Comparison of ENCODE assay signal across 8 mouse cellular contexts in the genomic region with DNA sequence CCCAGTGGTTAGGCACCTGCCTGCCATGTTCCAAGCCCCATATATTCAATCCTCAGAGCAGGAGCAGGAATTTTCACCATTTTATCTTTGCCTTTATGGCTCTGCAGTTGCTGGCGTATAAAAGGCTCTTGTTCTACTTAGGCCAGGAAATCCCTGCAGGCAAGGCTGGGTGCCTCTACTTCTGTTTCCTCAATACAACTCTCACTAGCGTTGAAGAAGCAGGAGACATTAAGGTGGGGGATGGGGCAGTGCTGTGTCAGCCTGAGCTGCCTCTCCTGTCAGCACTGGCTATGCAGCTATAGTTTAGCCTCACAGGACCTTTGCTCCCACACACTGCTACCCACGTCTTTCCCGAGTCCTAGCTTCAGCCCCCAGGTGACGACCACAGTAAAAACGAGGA. TPM values are rescaled to one million over a fixed set of nuclear protein-coding genes. Genes with fewer than 3 reads are reported as not detected.
DNase-seq lines count a peak whose midpoint lies in the region; ATAC-seq and TF ChIP-seq lines count a peak whose summit lies in the region.
"Had no signal": no experiment of that assay in that cellular context is flagged by ENCODE, and none has a peak within 500 bp of the region (broad histone marks: within the 10 kb centered on the region; RNA-seq: fewer than 3 reads in every experiment).

No protein-coding gene starts in this region.

- ATAC-seq in kidney, embryonic 15.5 days (replicated peaks; ENCODE audit: low FRiP score), result no peak
- no peak for ATAC-seq in embryonic facial prominence, embryonic 12.5 days (ENCODE audit: insufficient number of reproducible peaks, insufficient read depth, low FRiP score, low TSS enrichment)
- peak; percentile 38; the same call in 1 of the 2 replicates for ATAC-seq in liver, embryonic 15.5 days (ENCODE audit: insufficient read depth)

- H3K4me2 ChIP-seq in kidney, embryonic 15.5 days, result no peak overlapping the region
- H3K4me2 ChIP-seq in embryonic facial prominence, embryonic 12.5 days (replicated peaks), result no peak overlapping the region
- no peak overlapping the region for H3K4me2 ChIP-seq in liver, embryonic 15.5 days

- no peaks in the 10 kb centered on the region for H3K27me3 ChIP-seq in kidney, embryonic 15.5 days
- no peaks in the 10 kb centered on the region for H3K27me3 ChIP-seq in embryonic facial prominence, embryonic 12.5 days
- no peaks in the 10 kb centered on the region for H3K27me3 ChIP-seq in liver, embryonic 15.5 days

- TF ChIP-seq POLR2A in bone marrow, adult 2 months (IDR thresholded peaks at IDR 0.05; ENCODE audit: borderline replicate concordance, control insufficient read depth, low read depth, low read length), result no peak

- H3K4me3 ChIP-seq in kidney, embryonic 15.5 days (replicated peaks), result no peak overlapping the region
- H3K4me3 ChIP-seq in bone marrow, adult 2 months (replicated peaks; ENCODE audit: control insufficient read depth, low read depth, low read length), result no peak overlapping the region
- no peak overlapping the region for H3K4me3 ChIP-seq in embryonic facial prominence, embryonic 12.5 days
- no peak overlapping the region for H3K4me3 ChIP-seq in liver, embryonic 15.5 days (replicated peaks)

- peak overlapping the region; percentile 62 for H3K27ac ChIP-seq in kidney, embryonic 15.5 days
- peak overlapping the region; percentile 30 for H3K27ac ChIP-seq in bone marrow, adult 2 months (ENCODE audit: control insufficient read depth, insufficient read depth, low read depth, low read length, poor library complexity)
- peak overlapping the region; percentile 54; the same call in 1 of the 2 replicates for H3K27ac ChIP-seq in embryonic facial prominence, embryonic 12.5 days
- H3K27ac ChIP-seq in liver, embryonic 15.5 days (replicated peaks), result peak overlapping the region; percentile 71; the same call in 1 of the 2 replicates

- H3K9ac ChIP-seq in kidney, embryonic 15.5 days, result no peak overlapping the region
- H3K9ac ChIP-seq in embryonic facial prominence, embryonic 12.5 days, result no peak overlapping the region
- H3K9ac ChIP-seq in liver, embryonic 15.5 days, result no peak overlapping the region

- peaks cover 13% of the 10 kb centered on the region for H3K4me1 ChIP-seq in kidney, embryonic 15.5 days
- peaks cover 7% of the 10 kb centered on the region for H3K4me1 ChIP-seq in bone marrow, adult 2 months (ENCODE audit: control insufficient read depth, insufficient read depth, low read length)
- H3K4me1 ChIP-seq in embryonic facial prominence, embryonic 12.5 days, result peaks cover 13% of the 10 kb centered on the region; the same call in 1 of the 2 replicates
- H3K4me1 ChIP-seq in liver, embryonic 15.5 days (replicated peaks), result peaks cover 13% of the 10 kb centered on the region

- no peaks in the 10 kb centered on the region for H3K9me3 ChIP-seq in kidney, embryonic 15.5 days (replicated peaks)
- H3K9me3 ChIP-seq in embryonic facial prominence, embryonic 12.5 days, result no peaks in the 10 kb centered on the region
- no peaks in the 10 kb centered on the region for H3K9me3 ChIP-seq in liver, embryonic 15.5 days (replicated peaks)

- no peak for TF ChIP-seq CTCF in bone marrow, adult 2 months (IDR thresholded peaks at IDR 0.05; ENCODE audit: control insufficient read depth, insufficient read depth, low read length)

- H3K36me3 ChIP-seq in kidney, embryonic 15.5 days, result peaks cover 76% of the 10 kb centered on the region
- peaks cover 66% of the 10 kb centered on the region for H3K36me3 ChIP-seq in embryonic facial prominence, embryonic 12.5 days
- H3K36me3 ChIP-seq in liver, embryonic 15.5 days (replicated peaks), result peaks cover 95% of the 10 kb centered on the region

- 41% methylated on average over 6 of the region's 6 CpGs for WGBS in kidney, embryonic 15.5 days
- WGBS in bone marrow, adult 2 months, result 27% methylated on average over 6 of the region's 6 CpGs
- 43% methylated on average over 6 of the region's 6 CpGs for WGBS in embryonic facial prominence, embryonic 12.5 days
- WGBS in liver, embryonic 15.5 days (ENCODE audit: insufficient replicate concordance), result 57% methylated on average over 6 of the region's 6 CpGs

- no peak for DNase-seq in kidney, adult 8-10 months
- DNase-seq in MN1 (ENCODE audit: low spot score), result no peak
- DNase-seq in adrenal gland, adult 2 months, result no peak
- DNase-seq: right cerebral cortex, postnatal 25 days had no signal

RNA-seq across cellular contexts. Expression of gene Pml, which starts 17.8 kb away (rescaled TPM):
- polyA plus RNA-seq in kidney, embryonic 15.5 days (2015; fragmentation: Nextera tagmentation; extraction: Ambion mirVana), result 21.0 and 24.7 TPM in 2 replicates
- polyA plus RNA-seq in bone marrow, adult 2 months (2011; ENCODE audit: insufficient read depth, insufficient read length, low replicate concordance, missing spikeins), result 48.3 and 92.4 TPM in 2 replicates
- polyA plus RNA-seq in embryonic facial prominence, embryonic 12.5 days (2016; fragmentation: Nextera tagmentation; extraction: Ambion mirVana), result 14.0 and 16.0 TPM in 2 replicates
- polyA plus RNA-seq in liver, embryonic 15.5 days (2015; fragmentation: Nextera tagmentation; extraction: Ambion mirVana), result 19.3 and 22.0 TPM in 2 replicates
- total RNA-seq in adrenal gland, adult 2 months (2021), result 10 to 100 TPM; 20.8 to 28.0 TPM
- polyA plus RNA-seq in adrenal gland, adult 2 months (2012; rRNA removed), result 27.7 and 33.4 TPM in 2 replicates

RNA-seq across cellular contexts. Expression of gene Stoml1, which starts 21.2 kb away (rescaled TPM):
- 29.9 and 33.6 TPM in 2 replicates for polyA plus RNA-seq in kidney, embryonic 15.5 days (2015; fragmentation: Nextera tagmentation; extraction: Ambion mirVana)
- polyA plus RNA-seq in bone marrow, adult 2 months (2011; ENCODE audit: insufficient read depth, insufficient read length, low replicate concordance, missing spikeins), result 14.4 and 24.5 TPM in 2 replicates
- 40.9 and 44.2 TPM in 2 replicates for polyA plus RNA-seq in embryonic facial prominence, embryonic 12.5 days (2016; fragmentation: Nextera tagmentation; extraction: Ambion mirVana)
- polyA plus RNA-seq in liver, embryonic 15.5 days (2015; fragmentation: Nextera tagmentation; extraction: Ambion mirVana), result 4.1 and 5.0 TPM in 2 replicates
- total RNA-seq in adrenal gland, adult 2 months (2021), result 10 to 100 TPM; 13.8 to 17.2 TPM
- polyA plus RNA-seq in adrenal gland, adult 2 months (2012; rRNA removed), result 38.1 and 38.4 TPM in 2 replicates

RNA-seq across cellular contexts. Expression of gene Islr2, which starts 27.6 kb away (rescaled TPM):
- polyA plus RNA-seq in kidney, embryonic 15.5 days (2015; fragmentation: Nextera tagmentation; extraction: Ambion mirVana), result 0.39 and 0.51 TPM in 2 replicates
- polyA plus RNA-seq in bone marrow, adult 2 months (2011; ENCODE audit: insufficient read depth, insufficient read length, low replicate concordance, missing spikeins), result 0.49 TPM in 1 of 2 replicates, not detected in the other
- 5.3 and 7.3 TPM in 2 replicates for polyA plus RNA-seq in embryonic facial prominence, embryonic 12.5 days (2016; fragmentation: Nextera tagmentation; extraction: Ambion mirVana)
- polyA plus RNA-seq in liver, embryonic 15.5 days (2015; fragmentation: Nextera tagmentation; extraction: Ambion mirVana), result 0.05 and 0.08 TPM in 2 replicates
- total RNA-seq in adrenal gland, adult 2 months (2021), result 1 to 10 TPM; 1.5 to 2.0 TPM
- polyA plus RNA-seq in adrenal gland, adult 2 months (2012; rRNA removed), result 1.3 and 2.0 TPM in 2 replicates

RNA-seq across cellular contexts. Expression of gene Islr, which starts 27.6 kb away (rescaled TPM):
- 78.7 and 94.7 TPM in 2 replicates for polyA plus RNA-seq in kidney, embryonic 15.5 days (2015; fragmentation: Nextera tagmentation; extraction: Ambion mirVana)
- 4.2 and 6.3 TPM in 2 replicates for polyA plus RNA-seq in bone marrow, adult 2 months (2011; ENCODE audit: insufficient read depth, insufficient read length, low replicate concordance, missing spikeins)
- 88.0 and 95.6 TPM in 2 replicates for polyA plus RNA-seq in embryonic facial prominence, embryonic 12.5 days (2016; fragmentation: Nextera tagmentation; extraction: Ambion mirVana)
- polyA plus RNA-seq in liver, embryonic 15.5 days (2015; fragmentation: Nextera tagmentation; extraction: Ambion mirVana), result 4.2 and 4.5 TPM in 2 replicates
- 10 to 100 TPM; 23.5 to 30.9 TPM for total RNA-seq in adrenal gland, adult 2 months (2021)
- 93.8 and 107 TPM in 2 replicates for polyA plus RNA-seq in adrenal gland, adult 2 months (2012; rRNA removed)
